Mouse (Mus musculus) intestine, embryonic 16.5 days (tissue): ENCODE measurements at regions not wholly inside any gene's neighbourhood (a gene's known extent, or its start where the extent isn't known, plus 50 kb on each side); places are given as distances from the start of the nearest gene placed in this dataset.

Experiments used
- ATAC-seq: fragments of 200-750 bp; cut with Nextera tagmentation; 2 replicates; pipeline ENCODE4 v1.8.0; 2017; ENCODE audit warnings: moderate TSS enrichment, moderate library complexity
- H3K27ac ChIP-seq: fragments of 300-500 bp; sonication (generic); 2 replicates; pipeline ENCODE4 v1.5.1; 2014; ENCODE audit warnings: mild to moderate bottlenecking, low read length
- H3K27me3 ChIP-seq: fragments of 300-500 bp; sonication (generic); replicated peaks from 2 replicates; pipeline ENCODE4 v1.6.1; 2014; ENCODE audit warnings: low read length, control low read depth, mixed read lengths; ENCODE audit not compliant: control insufficient read depth, insufficient read depth
- H3K36me3 ChIP-seq: fragments of 300-500 bp; sonication (generic); 2 replicates; pipeline ENCODE4 v1.6.1; 2014; ENCODE audit warnings: low read length, control low read depth; ENCODE audit not compliant: control insufficient read depth, insufficient read depth
- H3K4me1 ChIP-seq: fragments of 300-500 bp; sonication (generic); 2 replicates; pipeline ENCODE4 v1.6.1; 2014; ENCODE audit warnings: low read length, control low read depth, mixed read lengths; ENCODE audit not compliant: control insufficient read depth, insufficient read depth
- H3K4me2 ChIP-seq: fragments of 300-500 bp; sonication (generic); 2 replicates; pipeline ENCODE4 v1.6.1; 2014; ENCODE audit warnings: low read depth, low read length, control low read depth
- H3K4me3 ChIP-seq: fragments of 300-500 bp; sonication (generic); 2 replicates; pipeline ENCODE4 v1.5.1; 2014; ENCODE audit warnings: mild to moderate bottlenecking, low read length
- H3K9ac ChIP-seq: fragments of 300-500 bp; sonication (generic); 2 replicates; pipeline ENCODE4 v1.6.1; 2014; ENCODE audit warnings: low read depth, low read length
- H3K9me3 ChIP-seq: fragments of 300-500 bp; sonication (generic); 2 replicates; pipeline ENCODE4 v1.6.1; 2016; ENCODE audit warnings: low read length, control low read depth; ENCODE audit not compliant: control insufficient read depth
- WGBS: fragments of 180-500 bp; shearing (Covaris S2); extraction: QIAGEN DNeasy Blood & Tissue Kit; methylation state at CpG from one replicate; pipeline ENCODE4 v1.1.7; 2014; 5-methylcytosine and 5-hydroxymethylcytosine counted together

DNA sequence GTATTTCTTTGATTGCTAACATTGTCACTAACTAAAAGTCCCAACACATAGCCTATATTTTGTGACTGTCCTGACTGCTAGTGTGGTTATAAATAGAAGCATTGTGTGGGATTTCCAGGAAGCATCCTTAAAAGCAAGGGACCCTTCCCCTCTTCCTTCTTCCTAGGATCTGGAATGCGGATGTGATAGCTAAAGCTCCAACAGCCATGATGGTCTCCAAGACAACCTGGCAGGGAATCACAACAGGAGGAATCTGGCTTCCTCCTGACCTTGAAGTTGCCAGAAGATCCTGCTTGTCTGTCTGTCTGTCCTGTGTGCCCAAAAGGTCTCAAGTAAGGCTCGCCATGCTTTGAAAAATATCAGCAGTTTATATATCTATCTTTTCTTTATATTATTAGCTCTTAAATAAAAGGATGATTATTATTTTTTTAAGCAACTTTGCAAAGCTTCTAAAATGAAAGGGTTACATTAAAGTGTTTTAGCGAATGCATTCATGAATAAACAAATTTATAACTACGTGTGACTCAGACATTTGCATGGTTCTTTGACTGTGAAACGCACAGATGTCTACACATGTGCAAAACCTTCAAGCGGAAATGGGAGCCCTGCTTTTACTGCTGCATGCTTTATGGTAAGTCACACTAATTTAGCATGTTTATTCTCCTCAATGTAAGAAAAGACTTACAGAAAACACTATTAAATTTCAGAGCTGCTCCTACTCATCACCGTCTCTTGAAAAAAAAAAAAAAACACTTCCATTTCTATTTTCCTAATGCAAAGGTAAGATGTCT lies 160.9 kb downstream of the Plk2 start:
- H3K27me3 ChIP-seq: no peaks in the 10 kb centered on the region
- H3K9me3 ChIP-seq: no peaks in the 10 kb centered on the region
- no peaks in the 10 kb centered on the region for H3K4me1 ChIP-seq
- H3K27ac ChIP-seq: no peak overlapping the region
- H3K36me3 ChIP-seq: no peaks in the 10 kb centered on the region
- ATAC-seq: no peak
- no peak overlapping the region for H3K9ac ChIP-seq
- H3K4me3 ChIP-seq: no peak overlapping the region
- no peak overlapping the region for H3K4me2 ChIP-seq
- 72% methylated on average over 7 of the region's 7 CpGs for WGBS

DNA sequence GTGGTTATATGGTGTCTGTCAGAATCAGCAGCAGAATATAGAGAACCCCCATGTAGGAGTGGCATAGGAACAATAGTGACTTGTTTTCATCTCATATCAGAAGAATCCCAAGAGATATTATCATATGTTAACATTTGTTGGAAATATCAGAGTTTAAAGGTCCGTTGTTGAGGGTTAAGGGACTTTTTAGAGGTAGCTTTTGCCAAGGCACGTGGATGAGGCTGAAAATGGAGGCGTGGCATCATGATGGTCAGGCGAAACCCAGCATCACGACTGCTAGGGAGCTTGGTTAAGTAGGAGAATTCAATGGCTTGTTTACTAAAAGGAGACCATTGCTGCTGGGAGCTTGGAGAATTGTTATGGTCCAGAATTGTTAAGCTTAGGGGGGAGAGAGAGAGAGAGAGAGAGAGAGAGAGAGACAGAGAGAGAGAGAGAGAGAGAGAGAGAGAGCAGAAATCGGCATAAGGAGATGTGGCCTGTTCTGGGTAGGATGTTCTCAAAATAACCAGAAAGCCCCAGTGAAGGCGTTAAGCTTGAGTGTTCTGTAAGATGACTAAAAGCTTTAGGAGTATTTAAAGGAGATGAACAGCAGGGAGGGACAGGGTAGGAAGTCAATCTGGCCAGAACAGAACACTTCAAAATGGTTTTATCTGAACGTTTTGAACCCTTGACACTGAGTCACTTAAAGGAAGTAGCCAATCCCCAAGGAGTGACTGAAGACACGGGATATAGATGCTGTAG lies 161.7 kb downstream of the Plk2 start:
- ATAC-seq: no peak
- 70% methylated on average over 9 of the region's 9 CpGs for WGBS

DNA sequence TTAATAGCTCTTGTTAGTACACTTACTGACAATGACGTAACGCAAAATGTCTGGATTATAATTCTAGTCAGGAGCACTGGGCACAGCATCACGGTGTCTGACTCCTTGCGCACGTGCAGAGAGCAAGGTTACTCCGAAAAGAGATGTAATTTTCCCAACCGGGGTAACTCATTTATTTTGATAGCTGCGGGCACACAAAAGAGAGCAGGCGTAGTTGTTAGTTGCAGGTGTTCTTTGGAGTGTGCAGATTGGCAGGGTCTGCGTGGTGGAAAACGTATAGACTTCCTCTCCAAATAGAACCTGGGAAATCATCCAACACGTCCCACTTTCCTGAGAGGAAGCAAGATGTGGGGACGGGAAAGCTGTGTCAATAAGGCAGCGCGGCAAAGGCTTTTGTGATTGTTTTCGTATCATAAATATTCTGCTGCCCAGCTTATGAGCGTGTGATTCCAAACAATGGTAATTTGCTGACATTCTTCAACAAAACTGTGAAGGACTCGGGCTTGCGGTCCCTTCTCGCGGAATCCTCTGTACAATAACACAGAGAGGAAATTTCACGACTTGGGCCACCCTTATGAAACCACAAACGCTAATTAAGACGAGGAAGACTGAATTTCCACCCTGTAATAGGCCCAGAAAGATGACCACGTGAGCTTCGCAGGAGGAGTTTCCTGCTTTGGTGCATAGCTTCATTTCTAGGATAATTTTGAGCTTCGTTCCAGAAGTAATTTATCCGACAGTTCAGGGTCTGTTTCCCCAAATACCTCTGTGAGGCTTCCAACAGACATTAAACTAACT lies 163.3 kb downstream of the Plk2 start:
- H3K9ac ChIP-seq: no peak overlapping the region
- no peaks in the 10 kb centered on the region for H3K36me3 ChIP-seq
- H3K27me3 ChIP-seq: no peaks in the 10 kb centered on the region
- peak; percentile 79 for ATAC-seq
- peak overlapping the region; percentile 38; the same call in 1 of the 2 replicates for H3K27ac ChIP-seq
- H3K9me3 ChIP-seq: no peaks in the 10 kb centered on the region
- WGBS: 66% methylated on average over 28 of the region's 28 CpGs
- 0 out of 2 replicates have a peak overlapping the region, but pooled peaks have one; percentile 9 for H3K4me2 ChIP-seq
- H3K4me3 ChIP-seq: no peak overlapping the region
- no peaks in the 10 kb centered on the region for H3K4me1 ChIP-seq

More for the DNA sequence above, 161.7 kb downstream of the Plk2 start:
- H3K9me3 ChIP-seq: no peaks in the 10 kb centered on the region
- H3K4me3 ChIP-seq: no peak overlapping the region
- H3K27me3 ChIP-seq: no peaks in the 10 kb centered on the region
- H3K4me1 ChIP-seq: no peaks in the 10 kb centered on the region
- H3K9ac ChIP-seq: no peak overlapping the region
- no peak overlapping the region for H3K4me2 ChIP-seq
- no peaks in the 10 kb centered on the region for H3K36me3 ChIP-seq
- H3K27ac ChIP-seq: no peak overlapping the region

DNA sequence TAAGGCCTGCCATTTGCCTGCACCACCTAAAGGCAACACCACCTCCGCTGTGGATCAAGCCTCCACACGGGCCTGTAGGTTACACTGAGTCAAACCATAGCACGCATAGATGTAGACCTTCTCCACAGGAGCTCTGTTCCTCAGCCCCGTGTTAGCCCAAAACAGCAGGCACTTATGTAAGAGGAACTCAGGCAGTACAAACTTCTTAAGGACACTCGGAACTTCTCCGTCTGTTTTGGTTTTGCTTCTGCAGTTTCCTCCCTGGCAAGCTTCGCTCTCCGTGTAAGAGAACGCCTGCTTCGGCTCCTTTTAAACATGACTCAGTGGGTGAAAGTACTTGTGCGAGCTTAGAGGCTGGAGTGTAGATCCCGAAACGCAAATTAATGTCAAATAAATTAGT lies 165.7 kb downstream of the Plk2 start:
- Histone ChIP-seq H3K36me3 (no peaks in the 10 kb centered on the region), H3K4me2 (no peak overlapping the region), H3K9ac (no peak overlapping the region), H3K27ac (no peak overlapping the region), H3K27me3 (no peaks in the 10 kb centered on the region), H3K9me3 (no peaks in the 10 kb centered on the region), H3K4me3 (no peak overlapping the region), H3K4me1 (0 out of 2 replicates have a peak, but pooled peaks cover 3% of the 10 kb centered on the region)
- ATAC-seq: no peak
- 74% methylated on average over 13 of the region's 13 CpGs for WGBS

DNA sequence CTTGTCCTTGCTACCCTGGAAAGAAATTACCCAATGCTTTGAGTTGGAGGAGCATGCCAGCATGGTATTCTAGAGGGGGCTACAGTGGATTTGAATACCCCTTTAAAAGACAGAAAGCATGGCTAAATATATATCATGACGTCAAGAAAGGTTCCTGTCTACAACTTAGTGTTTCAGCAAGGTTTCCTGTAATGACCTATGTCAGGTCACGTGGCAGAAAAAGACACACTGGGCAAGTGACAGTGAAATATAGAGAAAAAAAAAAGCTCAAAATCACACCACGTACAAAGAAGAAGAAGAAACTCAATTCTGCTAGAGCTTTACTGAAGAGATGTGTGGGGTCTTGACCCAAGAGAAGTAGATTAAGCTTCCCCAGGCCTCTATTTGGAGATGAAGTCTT lies 167.7 kb downstream of the Plk2 start:
- ATAC-seq: no peak
- whole genome bisulfite sequencing: 52% methylated on average over 3 of the region's 3 CpGs

DNA sequence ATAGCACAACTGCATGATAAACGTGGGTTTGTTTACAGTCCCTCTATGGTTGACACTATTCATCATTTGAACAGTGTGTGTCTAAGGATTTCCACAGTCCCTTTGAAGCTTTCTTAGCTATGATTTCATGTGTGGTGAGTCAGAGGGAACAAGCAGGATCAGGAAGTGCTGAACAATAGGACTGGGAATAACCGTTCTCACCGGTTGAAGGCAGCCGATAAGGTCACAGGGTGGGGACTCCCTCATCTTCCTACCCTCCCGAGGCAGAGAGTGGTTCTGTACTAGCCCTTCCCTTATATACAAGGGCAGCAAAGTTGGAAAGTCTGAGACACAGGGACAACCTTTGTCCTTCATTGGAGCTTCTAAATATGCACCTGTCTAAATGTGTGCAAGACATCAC lies 168.1 kb downstream of the Plk2 start:
- Histone ChIP-seq H3K4me1 (0 out of 2 replicates have a peak, but pooled peaks cover 3% of the 10 kb centered on the region), H3K27me3 (no peaks in the 10 kb centered on the region), H3K9ac (no peak overlapping the region), H3K4me2 (no peak overlapping the region), H3K9me3 (no peaks in the 10 kb centered on the region), H3K36me3 (no peaks in the 10 kb centered on the region), H3K27ac (no peak overlapping the region), H3K4me3 (no peak overlapping the region)
- peak; percentile 85 for ATAC-seq
- WGBS: 30% methylated on average over 5 of the region's 5 CpGs

More for the DNA sequence above, 167.7 kb downstream of the Plk2 start:
- Histone ChIP-seq H3K36me3 (no peaks in the 10 kb centered on the region), H3K4me1 (0 out of 2 replicates have a peak, but pooled peaks cover 3% of the 10 kb centered on the region), H3K27me3 (no peaks in the 10 kb centered on the region), H3K4me2 (no peak overlapping the region), H3K9ac (no peak overlapping the region), H3K9me3 (no peaks in the 10 kb centered on the region), H3K4me3 (no peak overlapping the region), H3K27ac (no peak overlapping the region)

DNA sequence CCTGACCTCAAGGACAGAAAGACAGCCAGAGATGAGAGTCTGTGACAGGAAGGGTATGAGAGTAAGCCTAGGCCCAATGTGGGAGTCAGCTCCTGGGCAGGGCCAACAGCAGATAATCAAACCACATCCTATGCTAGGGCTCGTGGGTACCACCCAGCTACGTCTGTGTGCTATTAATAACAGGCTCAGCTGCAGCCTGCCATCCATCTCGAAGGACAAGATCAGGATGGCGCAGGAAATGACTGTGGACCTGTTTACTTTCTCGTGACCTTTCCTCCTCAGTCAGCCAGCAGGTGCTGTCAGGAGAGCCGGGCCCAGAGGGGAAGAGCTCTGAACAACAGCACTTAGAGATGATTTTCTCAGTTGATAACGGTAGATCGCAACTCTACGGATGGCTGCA lies 169.1 kb downstream of the Plk2 start:
- H3K9me3 ChIP-seq: no peaks in the 10 kb centered on the region
- no peaks in the 10 kb centered on the region for H3K36me3 ChIP-seq
- H3K4me3 ChIP-seq: no peak overlapping the region
- no peak; the same call in 1 of the 2 replicates for ATAC-seq
- H3K9ac ChIP-seq: no peak overlapping the region
- 24% methylated on average over 9 of the region's 9 CpGs for WGBS
- H3K4me2 ChIP-seq: no peak overlapping the region
- no peak overlapping the region for H3K27ac ChIP-seq
- 0 out of 2 replicates have a peak, but pooled peaks cover 3% of the 10 kb centered on the region for H3K4me1 ChIP-seq
- H3K27me3 ChIP-seq: no peaks in the 10 kb centered on the region

DNA sequence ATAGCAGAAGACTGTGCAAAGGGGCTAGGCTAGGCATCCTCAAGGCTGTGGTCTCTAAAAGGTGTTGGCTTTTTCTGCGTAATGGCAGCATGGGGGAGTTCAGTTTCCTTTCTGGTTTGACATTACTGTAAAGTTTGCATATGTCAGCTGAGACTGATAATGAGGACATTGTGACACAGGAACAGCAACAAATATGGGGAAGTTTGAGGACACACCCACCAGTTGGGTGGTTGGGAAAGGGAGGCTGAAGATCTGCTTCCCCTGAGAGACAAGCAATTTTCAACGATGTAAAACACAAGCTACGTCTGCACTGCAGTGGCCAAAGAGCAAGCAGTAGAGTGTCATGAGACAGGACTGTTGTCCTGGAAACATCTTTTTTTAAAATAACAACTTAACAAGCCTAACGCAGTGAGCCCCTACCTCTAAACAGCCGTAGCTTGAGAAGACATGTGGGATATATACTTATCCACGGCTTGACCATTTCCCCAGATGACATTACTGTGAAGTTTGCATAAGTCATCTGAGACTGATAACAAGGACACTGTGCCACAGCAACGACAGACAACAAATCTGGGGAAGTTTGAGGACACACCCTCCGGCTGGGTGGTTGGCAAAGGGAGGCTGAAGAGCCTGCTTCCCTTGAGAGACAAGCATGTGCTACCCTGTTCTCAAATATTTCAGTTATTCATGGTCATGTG lies 173.8 kb downstream of the Plk2 start:
- no peak overlapping the region for H3K4me2 ChIP-seq
- H3K27ac ChIP-seq: no peak overlapping the region
- H3K4me3 ChIP-seq: no peak overlapping the region
- no peaks in the 10 kb centered on the region for H3K27me3 ChIP-seq
- 0 out of 2 replicates have a peak, but pooled peaks cover 3% of the 10 kb centered on the region for H3K4me1 ChIP-seq
- H3K36me3 ChIP-seq: no peaks in the 10 kb centered on the region
- no peak for ATAC-seq
- 72% methylated on average over 8 of the region's 8 CpGs for WGBS
- H3K9ac ChIP-seq: no peak overlapping the region
- no peaks in the 10 kb centered on the region for H3K9me3 ChIP-seq
